In genomic region chr14:101847520-101847919, GRCm38 (mm10) we compare ENCODE assay signal across 16 mouse cellular contexts.
A peak's percentile ranks its signal among the peaks of the same experiment; 100 is the strongest.
DNase-seq lines count a peak whose midpoint lies in the region; ATAC-seq and TF ChIP-seq lines count a peak whose summit lies in the region.
"Had no signal": no experiment of that assay in that cellular context is flagged by ENCODE, and none has a peak within 500 bp of the region (broad histone marks: within the 10 kb centered on the region; RNA-seq: fewer than 3 reads in every experiment).

No protein-coding gene starts in this region.

- intact Hi-C loops in heart, adult 2 months (cut with DNase I), result loop anchor here (2.0 kb wide), 1 partner anchor 19 kb away; no protein-coding TSS in a partner anchor
- intact Hi-C loops in heart, postnatal 14 days (cut with DNase I), result no loop called here
- intact Hi-C loops in left cerebral cortex, postnatal 10 days (cut with DNase I), result no loop called here

- H3K27me3 ChIP-seq in heart, adult 2 months (ENCODE audit: control insufficient read depth, insufficient read depth, low read length), result no peaks in the 10 kb centered on the region
- no peaks in the 10 kb centered on the region for H3K27me3 ChIP-seq in liver, embryonic 12.5 days (replicated peaks)
- no peaks in the 10 kb centered on the region for H3K27me3 ChIP-seq in small intestine, adult 2 months (ENCODE audit: control insufficient read depth, insufficient read depth, low read length)

- H3K4me1 ChIP-seq in heart, adult 2 months (ENCODE audit: control insufficient read depth, insufficient read depth, low read length), result peaks cover 15% of the 10 kb centered on the region
- H3K4me1 ChIP-seq in liver, embryonic 12.5 days, result peaks cover 36% of the 10 kb centered on the region
- H3K4me1 ChIP-seq in small intestine, adult 2 months (ENCODE audit: control insufficient read depth, insufficient read depth, insufficient read length, low read length), result peaks cover 10% of the 10 kb centered on the region; the same call in 1 of the 2 replicates

- WGBS in heart, adult 2 months, result 32% methylated on average over 7 of the region's 7 CpGs
- 28% methylated on average over 7 of the region's 7 CpGs for WGBS in liver, embryonic 12.5 days (ENCODE audit: insufficient replicate concordance)
- WGBS in small intestine, adult 2 months, result 34% methylated on average over 7 of the region's 7 CpGs

- H3K4me2 ChIP-seq in liver, embryonic 12.5 days, result peak overlapping the region; percentile 46

- no peak overlapping the region for H3K9ac ChIP-seq in heart, adult 2 months (ENCODE audit: low read depth, low read length)
- no peak overlapping the region for H3K9ac ChIP-seq in liver, embryonic 12.5 days

- no peak overlapping the region for H3K4me3 ChIP-seq in heart, adult 2 months
- no peak overlapping the region for H3K4me3 ChIP-seq in liver, embryonic 12.5 days
- H3K4me3 ChIP-seq in small intestine, adult 2 months (ENCODE audit: low read depth, low read length), result no peak overlapping the region
- H3K4me3 ChIP-seq: erythroblast, embryonic 14.5 days had no signal

- no peak for TF ChIP-seq POLR2A in heart, adult 2 months (IDR thresholded peaks at IDR 0.05; ENCODE audit: insufficient read depth, low read depth, low read length)
- TF ChIP-seq POLR2A in small intestine, adult 2 months (IDR thresholded peaks at IDR 0.05; ENCODE audit: low read depth, low read length), result no peak

- no peak for TF ChIP-seq EP300 in heart, adult 2 months (IDR thresholded peaks at IDR 0.05; ENCODE audit: insufficient read depth, low read depth, low read length)

- no peak for TF ChIP-seq CTCF in heart, adult 2 months (IDR thresholded peaks at IDR 0.05)
- TF ChIP-seq CTCF in small intestine, adult 2 months (IDR thresholded peaks at IDR 0.05; ENCODE audit: extremely low read depth, insufficient read length, insufficient replicate concordance, low read depth, low read length), result no peak

- peaks cover 2% of the 10 kb centered on the region for H3K79me2 ChIP-seq in heart, adult 2 months (replicated peaks; ENCODE audit: control insufficient read depth, insufficient read depth, low read length)

- peaks cover 23% of the 10 kb centered on the region for H3K36me3 ChIP-seq in heart, adult 2 months (ENCODE audit: control insufficient read depth, insufficient read depth, low read length)
- no peaks in the 10 kb centered on the region for H3K36me3 ChIP-seq in liver, embryonic 12.5 days
- peaks cover 4% of the 10 kb centered on the region; the same call in 1 of the 2 replicates for H3K36me3 ChIP-seq in small intestine, adult 2 months (ENCODE audit: control insufficient read depth, insufficient read depth, low read length)

- H3K9me3 ChIP-seq in liver, embryonic 12.5 days (replicated peaks), result no peaks in the 10 kb centered on the region

- ATAC-seq in liver, embryonic 12.5 days, result peak; percentile 81
- ATAC-seq: midbrain, embryonic 16.5 days had no signal

- H3K27ac ChIP-seq in heart, adult 2 months, result peak overlapping the region; percentile 72
- peak overlapping the region; percentile 58 for H3K27ac ChIP-seq in liver, embryonic 12.5 days
- H3K27ac ChIP-seq in small intestine, adult 2 months (ENCODE audit: insufficient read depth, low read depth, low read length), result peak overlapping the region; percentile 53; the same call in 1 of the 2 replicates

- no peak for DNase-seq in heart, adult 2 months
- DNase-seq in heart, postnatal 14 days, result no peak
- DNase-seq in c-Kit-positive CD71-positive TER-119-positive erythroid progenitor cells, embryonic 14.5 days (ENCODE audit: low spot score), result peak; percentile 28
- DNase-seq in left cerebral cortex, postnatal 10 days (ENCODE audit: extremely low spot score in 1 of 2, low spot score in 2 of 2), result no peak
- DNase-seq in layer of hippocampus, adult 11-12 months (ENCODE audit: low spot score), result no peak
- DNase-seq in gastrocnemius, postnatal 10 days, result no peak
- DNase-seq: adrenal gland, postnatal 36 days; cerebellum, adult 9-11 months; gastrocnemius, postnatal 25 days; kidney, adult 11 months; kidney, postnatal 14 days; lung, adult 2 months had no signal
